In genomic region chr8:35300359-35300758, GRCm38 (mm10) we compare ENCODE assay signal across 17 mouse cellular contexts.
DNase-seq lines count a peak whose midpoint lies in the region; ATAC-seq and TF ChIP-seq lines count a peak whose summit lies in the region.
"Had no signal": no experiment of that assay in that cellular context is flagged by ENCODE, and none has a peak within 500 bp of the region (broad histone marks: within the 10 kb centered on the region; RNA-seq: fewer than 3 reads in every experiment).

No protein-coding gene starts in this region.

- peak; percentile 14 for DNase-seq in 3T3-L1 (ENCODE audit: low read depth, low spot score)
- DNase-seq in brain, embryonic 14.5 days (ENCODE audit: low read depth): peak; percentile 86
- DNase-seq in testis, postnatal 10 days (ENCODE audit: low spot score): no peak
- DNase-seq: kidney, adult 8-10 months; kidney, postnatal 4 days had no signal

- TF ChIP-seq CTCF in brain, embryonic 14.5 days (IDR thresholded peaks at IDR 0.05; ENCODE audit: borderline replicate concordance, extremely low read depth, insufficient read depth, insufficient read length): no peak

- H3K27me3 ChIP-seq in forebrain, embryonic 15.5 days: no peaks in the 10 kb centered on the region
- peaks cover 5% of the 10 kb centered on the region; the same call in 1 of the 2 replicates for H3K27me3 ChIP-seq in forebrain, embryonic 12.5 days
- H3K27me3 ChIP-seq in hindbrain, embryonic 15.5 days: no peaks in the 10 kb centered on the region
- H3K27me3 ChIP-seq in hindbrain, embryonic 13.5 days: no peaks in the 10 kb centered on the region
- H3K27me3 ChIP-seq in kidney, embryonic 15.5 days: no peaks in the 10 kb centered on the region
- H3K27me3 ChIP-seq: lung, embryonic 15.5 days; midbrain, embryonic 12.5 days; neural tube, embryonic 15.5 days had no signal

- no peak overlapping the region for H3K4me3 ChIP-seq in forebrain, embryonic 15.5 days
- no peak overlapping the region for H3K4me3 ChIP-seq in forebrain, embryonic 12.5 days (replicated peaks)
- H3K4me3 ChIP-seq in hindbrain, embryonic 15.5 days: no peak overlapping the region
- no peak overlapping the region for H3K4me3 ChIP-seq in hindbrain, embryonic 13.5 days
- H3K4me3 ChIP-seq in kidney, embryonic 15.5 days (replicated peaks): no peak overlapping the region
- H3K4me3 ChIP-seq: erythroblast, embryonic 14.5 days; lung, embryonic 15.5 days; midbrain, embryonic 12.5 days; myocyte; neural tube, embryonic 15.5 days had no signal

- H3K9ac ChIP-seq in forebrain, embryonic 15.5 days (replicated peaks): no peak overlapping the region
- no peak overlapping the region for H3K9ac ChIP-seq in forebrain, embryonic 12.5 days
- no peak overlapping the region for H3K9ac ChIP-seq in hindbrain, embryonic 15.5 days
- no peak overlapping the region for H3K9ac ChIP-seq in hindbrain, embryonic 13.5 days
- no peak overlapping the region for H3K9ac ChIP-seq in kidney, embryonic 15.5 days
- H3K9ac ChIP-seq: lung, embryonic 15.5 days; midbrain, embryonic 12.5 days; neural tube, embryonic 15.5 days had no signal

- peak overlapping the region; percentile 13; the same call in 1 of the 2 replicates for H3K27ac ChIP-seq in forebrain, embryonic 15.5 days (replicated peaks)
- H3K27ac ChIP-seq in forebrain, embryonic 12.5 days: no peak overlapping the region
- no peak overlapping the region for H3K27ac ChIP-seq in hindbrain, embryonic 15.5 days (replicated peaks)
- H3K27ac ChIP-seq in hindbrain, embryonic 13.5 days: no peak overlapping the region
- no peak overlapping the region for H3K27ac ChIP-seq in kidney, embryonic 15.5 days
- H3K27ac ChIP-seq: lung, embryonic 15.5 days; midbrain, embryonic 12.5 days; neural tube, embryonic 15.5 days had no signal

- no peaks in the 10 kb centered on the region for H3K9me3 ChIP-seq in forebrain, embryonic 15.5 days
- peaks cover 13% of the 10 kb centered on the region for H3K9me3 ChIP-seq in forebrain, embryonic 12.5 days
- H3K9me3 ChIP-seq in hindbrain, embryonic 15.5 days: peaks cover 4% of the 10 kb centered on the region; the same call in 1 of the 2 replicates
- H3K9me3 ChIP-seq in hindbrain, embryonic 13.5 days: peaks cover 5% of the 10 kb centered on the region; the same call in 1 of the 2 replicates
- H3K9me3 ChIP-seq in kidney, embryonic 15.5 days (replicated peaks): no peaks in the 10 kb centered on the region
- H3K9me3 ChIP-seq: lung, embryonic 15.5 days had no signal

- peak; percentile 53 for ATAC-seq in forebrain, embryonic 15.5 days (replicated peaks)
- no peak for ATAC-seq in forebrain, embryonic 12.5 days (ENCODE audit: low FRiP score)
- ATAC-seq in hindbrain, embryonic 15.5 days (ENCODE audit: low FRiP score, low read depth): peak; percentile 30; the same call in 1 of the 2 replicates
- ATAC-seq in hindbrain, embryonic 13.5 days (ENCODE audit: low FRiP score): no peak
- no peak for ATAC-seq in kidney, embryonic 15.5 days (replicated peaks; ENCODE audit: low FRiP score)
- ATAC-seq: inflammation-experienced regulatory T-cells, adult 6 months had no signal

- no peak overlapping the region for H3K4me2 ChIP-seq in forebrain, embryonic 15.5 days (replicated peaks)
- H3K4me2 ChIP-seq in forebrain, embryonic 12.5 days: no peak overlapping the region
- H3K4me2 ChIP-seq in hindbrain, embryonic 15.5 days: no peak overlapping the region
- no peak overlapping the region for H3K4me2 ChIP-seq in hindbrain, embryonic 13.5 days
- no peak overlapping the region for H3K4me2 ChIP-seq in kidney, embryonic 15.5 days
- H3K4me2 ChIP-seq: liver, embryonic 11.5 days; lung, embryonic 15.5 days; midbrain, embryonic 12.5 days; neural tube, embryonic 15.5 days had no signal

- peaks cover 17% of the 10 kb centered on the region for H3K4me1 ChIP-seq in forebrain, embryonic 15.5 days
- no peaks in the 10 kb centered on the region for H3K4me1 ChIP-seq in forebrain, embryonic 12.5 days
- peaks cover 9% of the 10 kb centered on the region for H3K4me1 ChIP-seq in hindbrain, embryonic 15.5 days (replicated peaks)
- peaks cover 6% of the 10 kb centered on the region; the same call in 1 of the 2 replicates for H3K4me1 ChIP-seq in hindbrain, embryonic 13.5 days (replicated peaks)
- H3K4me1 ChIP-seq in kidney, embryonic 15.5 days: peaks cover 5% of the 10 kb centered on the region; the same call in 1 of the 2 replicates
- H3K4me1 ChIP-seq: midbrain, embryonic 12.5 days had no signal

- TF ChIP-seq POLR2A in brain, embryonic 14.5 days (IDR thresholded peaks at IDR 0.05; ENCODE audit: borderline replicate concordance, extremely low read depth, insufficient read depth, insufficient read length, poor library complexity, severe bottlenecking): no peak

- 38% methylated on average over 3 of the region's 3 CpGs for WGBS in forebrain, embryonic 15.5 days
- WGBS in forebrain, embryonic 12.5 days: 66% methylated on average over 3 of the region's 3 CpGs
- 62% methylated on average over 3 of the region's 3 CpGs for WGBS in hindbrain, embryonic 15.5 days
- WGBS in hindbrain, embryonic 13.5 days: 75% methylated on average over 3 of the region's 3 CpGs
- WGBS in kidney, embryonic 15.5 days: 48% methylated on average over 3 of the region's 3 CpGs

- no peaks in the 10 kb centered on the region for H3K36me3 ChIP-seq in forebrain, embryonic 15.5 days
- H3K36me3 ChIP-seq in forebrain, embryonic 12.5 days (replicated peaks): no peaks in the 10 kb centered on the region
- no peaks in the 10 kb centered on the region for H3K36me3 ChIP-seq in hindbrain, embryonic 15.5 days
- H3K36me3 ChIP-seq in hindbrain, embryonic 13.5 days: no peaks in the 10 kb centered on the region
- H3K36me3 ChIP-seq in kidney, embryonic 15.5 days: no peaks in the 10 kb centered on the region
- H3K36me3 ChIP-seq: lung, embryonic 15.5 days; midbrain, embryonic 12.5 days; neural tube, embryonic 15.5 days had no signal

Comparison
In these comparisons a context has a peak if more than half of its experiments do, and no peak if none do; other contexts are left out.
1. ATAC-seq: peak in forebrain, embryonic 15.5 days (single experiment) and hindbrain, embryonic 15.5 days (single experiment); none in forebrain, embryonic 12.5 days (single experiment), hindbrain, embryonic 13.5 days (single experiment) and kidney, embryonic 15.5 days (single experiment).